Mouse (Mus musculus) ES-E14 (cell line): ENCODE results near the gene Tbxa2r. TPM values are rescaled to one million over a fixed set of nuclear protein-coding genes. Genes with fewer than 3 reads are reported as not detected.
A peak's percentile ranks its signal among the peaks of the same experiment; 100 is the strongest.

Experiments
- DNase-seq: peaks from one replicate; pipeline ENCODE4 v3.0.0-alpha.2; 2013; ENCODE audit warnings: low read depth, low spot score
- H3K27ac ChIP-seq: 2 replicates; pipeline ENCODE4 v1.5.1; 2012; ENCODE audit warnings: low read depth, mild to moderate bottlenecking, low read length, moderate library complexity, mixed read lengths; ENCODE audit not compliant: poor library complexity, insufficient read depth, severe bottlenecking
- H3K36me3 ChIP-seq: 2 replicates; pipeline ENCODE4 v1.6.1; 2012; ENCODE audit warnings: mild to moderate bottlenecking, low read length, moderate library complexity, mixed read lengths; ENCODE audit not compliant: control insufficient read depth, poor library complexity, insufficient read depth, severe bottlenecking
- H3K4me1 ChIP-seq, 2 experiments: fragments of 150-350 bp in 1 of 2; sonication (generic) in 1 of 2; 2 replicates each; pipeline ENCODE4 v1.6.1; 2012; ENCODE audit warnings: low read length in 2 of 2, mild to moderate bottlenecking in 1 of 2, mixed read lengths in 1 of 2; ENCODE audit not compliant: control insufficient read depth in 2 of 2, insufficient read depth in 2 of 2, poor library complexity in 1 of 2
- H3K4me3 ChIP-seq, 2 experiments: fragments of 150-350 bp in 1 of 2; sonication (generic) in 1 of 2; 2 replicates each; pipeline ENCODE4 v1.5.1; 2012; ENCODE audit warnings: low read length in 2 of 2, low read depth in 1 of 2, mild to moderate bottlenecking in 1 of 2, mixed read lengths in 1 of 2; ENCODE audit not compliant: insufficient read depth in 1 of 2, poor library complexity in 1 of 2, severe bottlenecking in 1 of 2
- H3K9ac ChIP-seq: 2 replicates; pipeline ENCODE4 v1.6.1; 2012; ENCODE audit warnings: low read depth, mild to moderate bottlenecking, low read length, mixed read lengths; ENCODE audit not compliant: poor library complexity, insufficient read depth, severe bottlenecking
- H3K9me3 ChIP-seq: fragments of 150-350 bp; sonication (generic); 2 replicates; pipeline ENCODE4 v1.6.1; 2012; ENCODE audit warnings: low read depth, mild to moderate bottlenecking, low read length; ENCODE audit not compliant: control insufficient read depth, insufficient read depth
- CHD2 ChIP-seq: IDR thresholded peaks from 2 replicates; pipeline ENCODE4 v1.6.1; 2014; ENCODE audit warnings: mild to moderate bottlenecking, low read depth, low read length, inconsistent platforms
- HCFC1 ChIP-seq: IDR thresholded peaks from 2 replicates; pipeline ENCODE4 v1.6.1; 2012; ENCODE audit warnings: low read length, inconsistent platforms, borderline replicate concordance; ENCODE audit not compliant: insufficient read depth
- MAFK ChIP-seq: IDR thresholded peaks from 2 replicates; pipeline ENCODE4 v1.6.1; 2014; ENCODE audit warnings: mild to moderate bottlenecking, low read depth, low read length, inconsistent platforms; ENCODE audit not compliant: insufficient read depth
- ZC3H11A ChIP-seq: IDR thresholded peaks from 2 replicates; pipeline ENCODE4 v1.6.1; 2012; ENCODE audit warnings: low read depth, mild to moderate bottlenecking, inconsistent platforms, low read length, borderline replicate concordance
- ZNF384 ChIP-seq: IDR thresholded peaks from 2 replicates; pipeline ENCODE4 v1.6.1; 2012; ENCODE audit warnings: low read depth, low read length, inconsistent platforms
- in situ Hi-C, 2 experiments: fragments of 600-800 bp; cut with MboI; formaldehyde crosslinking; loops; one replicate each; pipeline ENCODE4 v1.15.1; 2025; ENCODE audit warnings: low sequenced_read_pairs in 2 of 2, inconsistent platforms in 1 of 2; ENCODE audit not compliant: unreplicated experiment in 2 of 2
- total RNA-seq: library from RNA; depleted of rRNA; stranded (reverse); fragments of 300-350 nt; gene quantifications from 2 replicates; pipeline ENCODE4 v1.2.3, GENCODE M21; 2012

Tbxa2r gene
- total RNA-seq, 1 experiment = 2.3 TPM

DNA sequence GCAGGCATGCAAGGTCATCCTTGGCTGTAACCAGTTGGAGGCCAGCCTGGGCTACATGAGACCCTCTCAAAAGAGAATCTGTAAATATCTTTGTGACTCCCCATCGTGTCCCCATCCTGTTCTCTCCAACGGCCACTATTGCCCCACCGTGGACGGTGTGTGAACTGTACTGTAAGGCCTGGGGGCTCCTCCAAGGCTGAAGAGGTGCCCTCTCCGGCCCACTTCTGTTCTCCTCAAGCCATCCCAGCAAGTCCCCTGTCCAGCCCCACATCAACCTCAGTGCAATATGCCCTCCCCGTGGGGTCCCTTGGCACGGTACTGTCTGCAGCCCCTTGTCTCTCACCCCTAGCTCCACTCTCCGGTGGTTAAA lies 9.2 kb upstream of the Tbxa2r start:
- H3K4me1 ChIP-seq = peaks cover 0 to 22% of the 10 kb centered on the region in 2 experiments; a peak in 2 of 4 replicates
- peaks cover 41% of the 10 kb centered on the region for H3K36me3 ChIP-seq
- in situ Hi-C loops = no loop called here
- H3K9ac ChIP-seq = peak overlapping the region; percentile 83; the same call in 1 of the 2 replicates
- peak overlapping the region; percentile 70 to 74; a peak in 3 of 4 replicates for H3K4me3 ChIP-seq
- H3K9me3 ChIP-seq = no peaks in the 10 kb centered on the region
- no peak overlapping the region for H3K27ac ChIP-seq
- TF ChIP-seq ZC3H11A = no peak
- no peak for TF ChIP-seq MAFK
- no peak for TF ChIP-seq CHD2
- no peak for TF ChIP-seq HCFC1
- no peak for DNase-seq

DNA sequence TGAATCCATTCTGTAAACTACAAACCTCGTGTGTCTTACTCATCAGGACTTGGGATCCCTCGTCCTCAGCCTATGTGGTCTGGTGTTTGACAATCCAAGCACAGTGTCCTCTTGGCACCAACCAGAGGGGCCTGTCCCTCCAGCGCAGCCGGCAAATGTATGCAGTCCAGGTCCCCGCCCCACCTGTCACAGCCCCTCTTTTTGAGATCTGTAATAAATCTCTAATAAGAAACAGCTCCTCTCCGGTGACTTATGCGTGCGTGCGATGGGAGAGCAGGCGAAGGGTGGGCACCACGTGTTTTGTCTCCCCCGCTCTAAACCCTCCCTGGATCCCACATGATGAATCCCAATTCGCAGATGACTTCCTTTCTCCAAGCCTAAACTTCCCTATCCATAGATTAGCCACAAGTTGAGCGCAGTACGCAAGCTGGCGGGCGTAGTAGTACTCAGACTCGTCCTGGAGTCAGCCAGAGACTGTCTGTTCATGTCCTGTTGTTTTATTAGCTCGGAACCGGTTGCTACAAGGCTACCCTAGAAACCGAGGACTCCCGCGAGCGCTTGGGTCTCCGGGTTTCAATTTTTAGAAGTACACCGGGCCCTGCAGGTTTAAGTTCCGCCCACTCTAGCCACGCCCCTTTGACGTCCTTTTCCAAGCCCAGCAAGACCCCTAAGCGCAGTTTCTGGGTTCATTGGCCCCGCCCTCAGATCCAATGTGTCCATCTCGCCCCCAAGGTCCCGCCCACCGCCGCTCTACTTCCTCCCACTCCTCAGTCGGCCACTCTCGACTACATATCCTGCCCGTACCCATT lies 8.6 kb upstream of the Tbxa2r start:
- Histone ChIP-seq H3K4me1 (peaks cover 0 to 22% of the 10 kb centered on the region in 2 experiments; a peak in 2 of 4 replicates), H3K9me3 (no peaks in the 10 kb centered on the region), H3K36me3 (peaks cover 42% of the 10 kb centered on the region), H3K9ac (peak overlapping the region; percentile 83), H3K4me3 (peak overlapping the region; percentile 70 to 74), H3K27ac (peak overlapping the region; percentile 47)
- peak; percentile 100 for DNase-seq
- TF ChIP-seq ZNF384 = no peak
- no peak for TF ChIP-seq ZC3H11A
- TF ChIP-seq CHD2 = no peak; the same call in 1 of the 2 replicates
- in situ Hi-C loops = no loop called here

DNA sequence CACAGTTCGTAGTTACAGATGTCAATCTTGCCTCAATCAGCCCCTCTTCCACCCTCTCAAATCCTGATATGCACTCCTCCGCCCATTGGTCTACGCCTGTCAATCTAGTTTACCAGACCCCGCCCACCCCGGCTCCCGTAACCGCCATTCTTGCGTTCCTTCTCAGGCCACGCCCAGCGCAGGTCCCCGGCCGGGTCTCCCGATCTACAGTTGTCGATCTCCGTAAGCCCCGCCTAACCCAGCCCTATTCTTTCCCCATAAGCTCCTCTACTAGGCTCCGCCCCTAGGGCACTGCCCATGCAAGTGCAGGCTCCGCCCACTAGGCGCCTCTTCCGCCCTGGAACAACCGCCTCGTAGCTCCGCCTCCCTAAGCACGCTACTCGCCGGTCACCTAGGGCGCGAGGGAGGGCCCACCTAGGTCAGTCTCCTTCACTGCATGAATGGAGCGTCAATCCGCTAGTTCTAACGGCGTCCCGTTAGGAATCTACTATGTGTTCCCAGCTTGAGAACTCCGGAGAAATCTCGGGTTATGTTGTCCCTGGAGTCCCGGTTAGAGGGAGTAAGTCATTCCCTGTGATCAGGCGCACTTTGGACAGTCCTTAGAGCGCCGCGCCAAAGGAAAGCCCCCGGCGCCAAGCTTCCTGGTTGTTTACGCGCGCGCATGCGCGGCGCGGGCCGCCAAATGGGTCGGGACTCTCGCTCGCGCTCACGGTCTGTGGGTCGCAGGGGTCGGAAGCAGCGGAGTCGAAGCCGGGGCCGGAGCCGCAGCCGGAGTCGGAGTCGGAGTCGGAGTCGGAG lies 7.8 kb upstream of the Tbxa2r start, which contains the start of gene Cactin:
TSS of gene Cactin (plus strand) at position 554 of the 798 bp plus-strand sequence.
- Histone ChIP-seq H3K4me3 (peak within 1 kb of the TSS; percentile 74 to 93), H3K27ac (peak within 1 kb of the TSS; percentile 77), H3K4me1 (peaks cover 0 to 23% of the 10 kb centered on the region in 2 experiments; a peak in 2 of 4 replicates), H3K9ac (peak within 1 kb of the TSS; percentile 94), H3K36me3 (peaks cover 44% of the 10 kb centered on the region), H3K9me3 (no peaks in the 10 kb centered on the region)
- no peak for TF ChIP-seq MAFK
- TF ChIP-seq ZNF384 = no peak
- no peak for TF ChIP-seq ZC3H11A
- TF ChIP-seq CHD2 = no peak
- peak; percentile 88 for TF ChIP-seq HCFC1
- DNase-seq = peak; percentile 100
- in situ Hi-C loops = no loop called here

DNA sequence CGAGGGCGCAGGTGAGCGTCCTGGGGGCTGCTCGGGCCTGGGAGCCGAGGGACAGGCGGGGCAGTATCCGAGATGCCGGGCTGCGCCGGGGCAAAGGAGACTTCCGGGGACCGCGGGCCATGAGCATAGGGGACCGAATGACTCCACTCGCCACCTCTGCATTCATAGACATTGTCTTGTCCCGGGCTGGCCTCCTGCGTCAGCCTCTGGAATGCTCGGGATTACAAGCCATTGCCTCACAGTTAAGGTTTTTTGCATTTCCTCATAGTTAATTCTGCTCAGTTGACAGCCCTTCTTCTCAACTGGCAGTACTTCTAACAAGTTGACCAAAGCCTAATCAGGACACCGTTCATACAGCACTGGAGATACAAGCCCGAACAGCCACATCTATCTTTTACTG lies 7.1 kb upstream of the Tbxa2r start:
- H3K4me1 ChIP-seq = peaks cover 0 to 21% of the 10 kb centered on the region in 2 experiments; a peak in 2 of 4 replicates
- peaks cover 51% of the 10 kb centered on the region for H3K36me3 ChIP-seq
- peak overlapping the region; percentile 60 to 93 for H3K4me3 ChIP-seq
- H3K9me3 ChIP-seq = no peaks in the 10 kb centered on the region
- in situ Hi-C loops = no loop called here
- H3K27ac ChIP-seq = peak overlapping the region; percentile 77
- no peak for TF ChIP-seq ZNF384
- TF ChIP-seq HCFC1 = no peak
- no peak for TF ChIP-seq ZC3H11A
- no peak for TF ChIP-seq CHD2
- TF ChIP-seq MAFK = no peak
- H3K9ac ChIP-seq = peak overlapping the region; percentile 94
- no peak for DNase-seq
